Mouse (Mus musculus) megakaryocyte-erythroid progenitor cell, adult 5-6 weeks (primary cell): ENCODE data around the gene Toe1. TPM values are rescaled to one million over a fixed set of nuclear protein-coding genes. Genes with fewer than 3 reads are reported as not detected.

Experiments
- ATAC-seq: replicated peaks from 2 replicates; pipeline ENCODE4 v1.8.0; 2016; ENCODE audit warnings: mild to moderate bottlenecking, inconsistent platforms; ENCODE audit not compliant: severe bottlenecking, poor library complexity, low FRiP score, low TSS enrichment
- total RNA-seq, 2 experiments: library from RNA; stranded (forward) in 1 of 2; stranded (reverse) in 1 of 2; fragments of 200-1000, 215-1000 nt in 1 of 2; fragments of >200 nt in 1 of 2; fragmentation: Nextera tagmentation in 1 of 2; gene quantifications; 2 replicates each; pipeline ENCODE4 v1.2.3; 2014 to 2017

The Toe1 gene
- total RNA-seq, 2 experiments from 2014 or later, result 21.8 to 50.7 TPM

DNA sequence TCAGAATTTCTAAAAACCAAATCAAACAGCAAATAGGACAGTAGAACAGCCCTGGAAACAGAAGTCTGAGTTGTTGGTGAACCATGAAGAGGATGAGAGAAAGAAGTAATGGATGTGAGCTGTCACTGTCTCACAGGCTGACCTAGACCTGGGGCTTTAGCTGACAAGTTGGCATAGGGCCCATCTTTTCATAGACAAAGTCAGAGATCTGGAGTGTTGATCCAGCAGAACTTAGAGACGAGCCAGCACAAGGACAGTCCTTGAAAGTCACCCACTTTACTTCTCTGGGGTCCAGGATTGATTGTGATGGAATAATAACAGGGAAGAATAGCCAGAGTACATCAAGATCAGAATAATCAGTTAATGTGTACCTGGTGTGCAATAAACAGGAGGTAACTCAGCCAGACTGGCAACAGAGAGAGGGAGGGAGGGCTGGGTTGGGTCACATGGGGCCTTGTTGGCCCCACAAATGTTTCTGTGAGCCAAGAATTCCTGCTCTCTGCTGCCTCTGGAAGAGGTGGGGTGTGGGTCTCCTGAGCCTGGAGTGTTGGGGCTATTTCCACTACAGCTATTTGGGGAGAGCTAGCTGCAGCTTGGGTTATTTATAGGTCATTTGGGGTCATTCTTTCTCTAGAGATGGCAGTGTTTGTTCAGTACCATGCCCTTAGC, 10.9 kb downstream of the Toe1 start:
- no peak for ATAC-seq

DNA sequence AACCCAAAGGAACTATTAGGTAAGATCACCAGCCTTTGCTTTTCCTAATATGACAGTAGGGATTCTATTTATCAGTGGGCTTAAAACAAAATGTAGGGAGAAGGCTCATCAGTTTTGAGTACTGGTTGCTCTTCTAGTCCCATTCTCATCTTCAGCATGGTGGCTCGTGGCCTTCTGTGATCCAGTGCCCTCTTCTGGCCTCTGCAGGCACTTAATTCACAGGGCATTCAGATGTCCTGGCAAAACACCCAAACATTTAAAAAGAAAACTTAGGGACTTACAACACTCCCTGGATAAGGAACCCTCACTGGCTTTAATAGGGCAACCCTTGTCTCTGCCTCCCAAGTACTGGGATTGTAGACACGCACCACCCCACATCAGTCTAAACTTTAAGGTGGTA, 13.2 kb downstream of the Toe1 start:
- ATAC-seq, result no peak

DNA sequence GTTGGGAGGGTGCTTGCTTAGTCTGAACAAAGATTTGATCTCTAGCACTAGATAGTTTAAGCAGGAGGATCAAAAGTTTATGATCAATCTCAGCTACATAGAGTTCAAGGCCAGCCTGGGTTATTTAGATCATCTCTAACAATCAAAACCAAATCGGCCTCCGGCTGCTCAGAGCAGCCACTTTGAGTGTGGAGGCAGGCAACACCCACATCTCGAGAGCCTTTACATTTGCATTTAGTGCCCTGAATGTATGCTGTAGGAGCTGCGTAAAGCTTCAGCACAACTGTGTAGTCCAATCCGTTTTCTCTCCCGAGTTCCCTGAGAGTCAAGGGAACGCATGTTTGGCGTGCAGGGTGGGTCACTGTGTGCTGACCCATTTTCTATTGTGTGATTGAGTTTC, 15.0 kb downstream of the Toe1 start:
- ATAC-seq, result no peak

GRCm38 (mm10) chr4:116788956-116789355, 18.5 kb downstream of the Toe1 start:
- peak; percentile 87 for ATAC-seq

DNA sequence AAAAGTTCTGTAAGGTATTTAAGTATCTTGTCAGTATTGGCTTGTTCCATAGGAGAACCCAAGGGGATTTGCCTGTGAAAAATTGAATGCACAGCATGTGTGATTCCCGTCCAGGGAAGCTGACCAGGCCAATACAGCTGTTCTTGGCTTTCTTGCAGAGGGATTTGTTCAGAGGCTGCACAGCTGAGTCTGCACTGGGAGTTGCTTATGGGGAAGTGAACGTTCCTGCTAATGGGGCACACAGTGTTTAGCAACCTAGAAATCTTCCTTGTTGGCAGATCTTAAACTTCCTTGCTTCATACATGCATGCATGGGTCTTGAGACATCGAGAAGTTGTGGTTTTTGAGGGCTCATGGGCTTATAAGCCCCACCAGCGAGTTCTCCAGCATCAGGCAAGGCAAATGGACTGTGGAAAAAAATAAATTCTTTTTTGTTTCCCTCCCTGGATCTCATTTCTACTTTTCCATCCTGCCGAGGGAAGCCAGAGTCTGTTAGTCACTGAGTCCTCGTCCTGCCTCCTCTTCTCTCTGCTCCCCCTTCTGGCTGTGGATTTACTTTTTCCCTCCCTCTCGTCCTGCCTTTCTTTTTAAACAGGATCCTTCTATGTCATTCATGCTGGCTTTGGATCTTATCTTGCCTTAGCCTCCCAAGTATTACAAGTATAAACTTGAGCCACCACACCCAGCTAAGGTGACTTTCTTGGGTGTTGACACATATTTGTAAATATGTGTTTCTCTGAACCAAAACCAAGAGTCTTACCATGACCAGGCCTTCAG, 19.3 kb downstream of the Toe1 start:
- ATAC-seq, result 0 out of 2 replicates have a peak, but pooled peaks have one; percentile 47

GRCm38 (mm10) chr4:116786587-116786986, 20.9 kb downstream of the Toe1 start:
- no peak for ATAC-seq

- ATAC-seq, result no peak
These were observed 25.3 kb downstream of the Toe1 start for GRCm38 (mm10) chr4:116782171-116782570.

GRCm38 (mm10) chr4:116781366-116781765, 26.1 kb downstream of the Toe1 start:
- ATAC-seq, result no peak

DNA sequence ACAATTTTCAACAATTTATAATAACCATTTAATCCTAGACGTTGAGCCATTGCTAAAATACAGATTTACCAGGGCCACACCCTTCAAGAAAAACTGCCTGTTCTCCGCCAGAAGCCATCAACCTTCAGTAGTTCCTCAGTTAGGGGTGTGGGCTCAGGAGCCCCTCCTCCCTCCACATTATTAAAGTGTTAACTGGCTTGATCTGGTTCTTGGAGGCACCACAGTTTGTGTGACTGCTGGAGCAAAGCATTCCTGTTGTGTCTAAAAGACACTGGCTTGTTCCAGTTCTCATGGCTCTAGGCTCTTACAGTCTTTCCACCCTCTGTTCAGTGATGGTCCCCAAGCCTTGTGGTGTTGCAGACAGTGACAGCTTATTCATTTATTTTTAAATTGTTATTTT, 26.9 kb downstream of the Toe1 start:
- no peak for ATAC-seq

GRCm38 (mm10) chr4:116777079-116777478, 30.4 kb downstream of the Toe1 start:
- ATAC-seq, result no peak

- ATAC-seq, result no peak
These were observed 31.0 kb downstream of the Toe1 start for GRCm38 (mm10) chr4:116776391-116776790.

- ATAC-seq, result no peak
These were observed 38.4 kb downstream of the Toe1 start for GRCm38 (mm10) chr4:116769060-116769459.

DNA sequence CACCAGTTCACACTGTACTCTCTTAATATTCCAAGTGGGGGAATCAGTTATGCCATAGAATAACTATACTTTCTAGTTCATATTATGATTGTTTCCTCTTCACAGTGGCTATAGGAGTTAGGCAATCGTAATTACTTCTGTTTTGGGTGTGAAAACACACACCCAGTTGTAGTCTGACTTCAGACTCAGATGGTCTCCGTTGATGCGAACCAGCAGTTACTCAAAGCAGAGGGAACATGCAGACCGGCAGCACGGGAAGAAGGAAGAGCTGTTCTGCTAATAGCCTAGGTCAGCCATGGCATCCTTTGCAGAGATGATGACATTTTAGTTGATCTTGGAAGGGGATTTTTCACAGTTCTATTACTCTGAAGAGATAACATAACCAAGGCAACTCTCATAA, 38.9 kb downstream of the Toe1 start:
- no peak for ATAC-seq

DNA sequence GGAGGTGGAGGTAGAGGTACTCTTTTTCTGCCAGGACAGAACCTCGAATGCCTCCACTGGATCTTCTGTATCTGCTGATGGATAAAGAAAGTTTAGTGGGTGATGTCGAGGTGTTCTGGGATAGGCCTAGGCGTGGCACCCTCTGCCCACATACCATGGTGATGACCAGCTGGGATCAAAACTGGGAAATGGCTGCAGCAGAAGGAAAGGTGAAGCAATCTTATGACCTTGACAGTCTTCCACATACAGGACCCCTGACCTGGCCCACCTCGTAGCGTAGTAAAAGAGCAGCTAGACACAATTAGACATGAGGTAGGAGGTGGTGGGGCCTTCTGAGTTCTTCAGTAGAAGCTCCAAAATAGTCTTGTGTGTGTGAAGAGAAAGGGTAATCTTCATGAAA, 43.4 kb downstream of the Toe1 start:
- ATAC-seq, result no peak

GRCm38 (mm10) chr4:116761914-116762313, 45.5 kb downstream of the Toe1 start:
- ATAC-seq, result no peak

DNA sequence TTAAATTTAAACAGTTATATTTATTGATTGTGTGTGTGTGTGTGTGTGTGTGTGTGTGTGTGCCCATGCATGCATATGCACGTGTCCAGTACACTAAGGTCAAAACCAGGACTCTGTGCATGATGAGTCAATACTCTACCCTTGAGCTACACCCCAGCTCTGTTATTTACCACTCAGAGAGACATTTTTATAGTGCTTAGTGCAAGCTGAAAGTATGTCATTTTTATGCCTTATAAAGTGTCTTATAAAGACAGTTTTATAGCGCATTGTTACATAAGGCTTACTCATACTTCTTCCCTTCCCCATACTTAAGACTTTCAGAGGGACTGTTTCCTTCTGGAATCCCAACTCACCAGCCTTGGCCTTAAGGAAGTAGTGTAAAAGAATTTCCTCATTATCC, 57.7 kb downstream of the Toe1 start:
- ATAC-seq, result no peak

Other genes starting within 250 kb of the Toe1 start
- 75.6 and 95.2 TPM in 2 replicates for gene Gpbp1l1, start 250.0 kb downstream of the Toe1 start, total RNA-seq (2014; fragmentation: Nextera tagmentation)
- gene Gpbp1l1, start 250.0 kb downstream of the Toe1 start, total RNA-seq (2017), result 136 and 168 TPM in 2 replicates
- 2.9 and 5.7 TPM in 2 replicates for gene Ccdc17, start 211.0 kb downstream of the Toe1 start, total RNA-seq (2014; fragmentation: Nextera tagmentation)
- gene Ccdc17, start 211.0 kb downstream of the Toe1 start, total RNA-seq (2017), result 2.5 and 3.3 TPM in 2 replicates
- 195 and 210 TPM in 2 replicates for gene Nasp, start 179.7 kb downstream of the Toe1 start, total RNA-seq (2014; fragmentation: Nextera tagmentation)
- 594 and 624 TPM in 2 replicates for gene Nasp, start 179.7 kb downstream of the Toe1 start, total RNA-seq (2017)
- 163 and 243 TPM in 2 replicates for gene Akr1a1, start 156.0 kb downstream of the Toe1 start, total RNA-seq (2014; fragmentation: Nextera tagmentation)
- gene Akr1a1, start 156.0 kb downstream of the Toe1 start, total RNA-seq (2017), result 460 and 502 TPM in 2 replicates
- 158 and 208 TPM in 2 replicates for gene Prdx1, start 122.1 kb downstream of the Toe1 start, total RNA-seq (2014; fragmentation: Nextera tagmentation)
- gene Prdx1, start 122.1 kb downstream of the Toe1 start, total RNA-seq (2017), result 268 and 287 TPM in 2 replicates
- 26.8 and 30.1 TPM in 2 replicates for gene Mmachc, start 99.2 kb downstream of the Toe1 start, total RNA-seq (2014; fragmentation: Nextera tagmentation)
- gene Mmachc, start 99.2 kb downstream of the Toe1 start, total RNA-seq (2017), result 25.7 and 26.4 TPM in 2 replicates
- gene Ccdc163, start 99.1 kb downstream of the Toe1 start, total RNA-seq (2014; fragmentation: Nextera tagmentation), result 47.0 and 68.3 TPM in 2 replicates
- 10.8 and 16.3 TPM in 2 replicates for gene Ccdc163, start 99.1 kb downstream of the Toe1 start, total RNA-seq (2017)
- gene Tesk2, start 86.7 kb downstream of the Toe1 start, total RNA-seq (2014; fragmentation: Nextera tagmentation), result 2.7 and 4.1 TPM in 2 replicates
- 2.1 and 2.6 TPM in 2 replicates for gene Tesk2, start 86.7 kb downstream of the Toe1 start, total RNA-seq (2017)
- 2.5 and 9.8 TPM in 2 replicates for gene Mutyh, start 83 bp upstream of the Toe1 start, total RNA-seq (2014; fragmentation: Nextera tagmentation)
- 3.7 TPM in 1 of 2 replicates, not detected in the other for gene Mutyh, start 83 bp upstream of the Toe1 start, total RNA-seq (2017)
- gene Hpdl, start 14.1 kb upstream of the Toe1 start, total RNA-seq (2014; fragmentation: Nextera tagmentation), result not detected in 2 replicates
- 0.42 and 1.5 TPM in 2 replicates for gene Hpdl, start 14.1 kb upstream of the Toe1 start, total RNA-seq (2017)
- 0.20 TPM in 1 of 2 replicates, not detected in the other for gene Zswim5, start 69.7 kb upstream of the Toe1 start, total RNA-seq (2014; fragmentation: Nextera tagmentation)
- not detected in 2 replicates for gene Zswim5, start 69.7 kb upstream of the Toe1 start, total RNA-seq (2017)
- gene Urod, start 186.8 kb upstream of the Toe1 start, total RNA-seq (2014; fragmentation: Nextera tagmentation), result 222 and 304 TPM in 2 replicates
- 130 and 163 TPM in 2 replicates for gene Urod, start 186.8 kb upstream of the Toe1 start, total RNA-seq (2017)
- 10.8 and 14.8 TPM in 2 replicates for gene Hectd3, start 187.7 kb upstream of the Toe1 start, total RNA-seq (2014; fragmentation: Nextera tagmentation)
- 12.7 and 15.0 TPM in 2 replicates for gene Hectd3, start 187.7 kb upstream of the Toe1 start, total RNA-seq (2017)
- gene Eif2b3, start 211.8 kb upstream of the Toe1 start, total RNA-seq (2014; fragmentation: Nextera tagmentation), result 53.5 and 56.7 TPM in 2 replicates
- 61.4 and 65.7 TPM in 2 replicates for gene Eif2b3, start 211.8 kb upstream of the Toe1 start, total RNA-seq (2017)